Mouse (Mus musculus) hematopoietic stem cell, adult 5-6 weeks (primary cell): ENCODE results near the gene Dctn3. TPM values are rescaled to one million over a fixed set of nuclear protein-coding genes. Genes with fewer than 3 reads are reported as not detected.
"Not testable (repeated sequence)": the region's sequence is repeated elsewhere in the genome, so short reads cannot be mapped to it uniquely, and the experiment has no call there.

Experiments used
- ATAC-seq, 2 experiments: fragments of 125-278 bp in 1 of 2; replicated peaks in 1 of 2; 2 replicates each; pipeline ENCODE4 v1.8.0; 2016 to 2017; ENCODE audit warnings: inconsistent platforms in 2 of 2, mild to moderate bottlenecking in 2 of 2, moderate number of reproducible peaks in 2 of 2, low read depth in 1 of 2, moderate TSS enrichment in 1 of 2; ENCODE audit not compliant: low FRiP score in 2 of 2, poor library complexity in 2 of 2, severe bottlenecking in 2 of 2, insufficient read depth in 1 of 2, low TSS enrichment in 1 of 2
- total RNA-seq: library from RNA; stranded (forward); fragments of 172-1452, 232-1000 nt; gene quantifications from 2 replicates; pipeline ENCODE4 v1.2.3, GENCODE M21; 2017

Dctn3 gene
- total RNA-seq, 1 experiment from 2014 or later = 32.8 TPM

DNA sequence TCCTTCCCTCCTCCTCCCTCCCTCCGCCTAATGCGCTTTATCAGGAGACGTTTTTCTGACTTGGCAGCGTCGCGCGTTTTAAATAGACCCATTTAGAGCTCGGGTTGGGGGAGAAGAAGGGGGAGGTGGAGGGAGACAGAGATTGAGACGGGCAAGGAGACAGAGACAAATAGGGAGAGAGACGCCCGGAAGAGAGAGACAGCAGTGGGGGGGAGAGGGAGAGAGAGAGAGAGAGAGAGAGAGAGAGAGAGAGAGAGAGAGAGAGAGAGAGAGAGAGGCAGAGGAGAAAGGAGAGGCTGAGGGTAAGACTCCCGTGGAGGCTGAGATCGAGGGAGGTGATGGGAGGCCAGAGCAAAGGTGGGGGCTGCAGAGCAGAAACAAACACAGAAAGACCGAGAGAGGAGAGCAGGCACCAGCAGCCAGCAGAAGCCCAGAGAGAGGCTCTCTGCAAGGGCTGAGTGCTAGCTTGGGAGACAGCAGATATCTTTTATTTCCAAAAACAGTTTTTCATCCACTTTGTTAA, 38.0 kb downstream of the Dctn3 start:
- ATAC-seq = not testable (repeated sequence)

DNA sequence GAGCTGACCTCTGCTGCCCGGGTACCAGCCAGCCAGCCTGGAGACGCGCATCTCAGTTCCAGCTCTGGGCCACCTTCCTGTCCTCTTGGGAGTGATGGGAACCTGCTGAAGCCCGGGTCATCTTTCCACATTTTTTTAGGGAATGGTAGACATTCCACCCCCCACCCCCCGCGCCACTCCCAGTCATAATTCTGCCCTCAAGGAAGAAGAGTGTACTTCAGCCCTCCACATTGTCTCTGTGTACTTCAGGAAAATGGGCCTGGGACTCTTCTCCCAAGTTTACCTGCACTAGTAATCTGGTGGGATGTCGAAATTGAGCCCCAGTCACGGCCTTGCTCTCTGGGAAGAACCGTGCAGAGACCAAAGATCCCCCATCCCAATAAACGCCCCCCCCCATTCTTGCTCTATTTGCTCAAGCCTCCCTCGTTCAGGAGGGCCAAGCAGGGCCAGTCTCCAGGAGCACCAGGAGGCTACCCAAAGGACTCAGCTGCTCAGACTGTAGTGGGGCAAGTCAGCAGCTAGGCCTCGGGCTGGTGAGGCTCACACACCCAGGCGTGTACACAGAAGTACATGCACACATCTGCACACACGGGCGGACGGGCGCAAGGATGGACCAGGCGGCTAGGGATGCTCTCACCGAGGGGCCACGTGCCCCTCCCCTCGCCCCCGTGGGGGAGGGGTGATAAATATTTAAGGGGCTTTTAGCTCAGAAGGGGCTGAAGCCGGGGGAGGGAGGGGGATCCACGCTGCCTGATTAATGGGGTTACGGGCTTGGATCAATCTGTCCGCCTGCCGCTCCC, 38.6 kb downstream of the Dctn3 start:
- not testable (repeated sequence) for ATAC-seq

DNA sequence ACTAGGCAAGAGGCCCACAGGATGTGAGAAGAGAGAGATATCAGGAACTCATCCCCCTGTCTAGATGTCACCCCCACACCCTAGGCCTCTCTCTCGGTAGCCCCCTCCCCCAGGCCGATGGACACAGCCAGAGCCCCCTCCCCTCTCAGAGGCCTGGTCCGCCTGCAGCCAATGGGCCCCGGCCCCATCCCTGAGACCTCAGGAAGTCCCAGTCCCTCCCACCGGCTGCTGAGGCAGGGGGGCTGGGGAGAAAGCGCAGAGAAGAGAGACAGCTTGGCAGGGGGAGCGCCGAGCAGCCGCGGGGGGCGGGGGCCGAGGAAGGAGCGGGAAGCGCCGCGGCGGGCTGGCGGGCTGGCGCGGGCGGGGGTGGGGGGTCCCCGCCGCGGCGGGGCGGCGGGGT, 39.7 kb downstream of the Dctn3 start:
- ATAC-seq = not testable (repeated sequence)

DNA sequence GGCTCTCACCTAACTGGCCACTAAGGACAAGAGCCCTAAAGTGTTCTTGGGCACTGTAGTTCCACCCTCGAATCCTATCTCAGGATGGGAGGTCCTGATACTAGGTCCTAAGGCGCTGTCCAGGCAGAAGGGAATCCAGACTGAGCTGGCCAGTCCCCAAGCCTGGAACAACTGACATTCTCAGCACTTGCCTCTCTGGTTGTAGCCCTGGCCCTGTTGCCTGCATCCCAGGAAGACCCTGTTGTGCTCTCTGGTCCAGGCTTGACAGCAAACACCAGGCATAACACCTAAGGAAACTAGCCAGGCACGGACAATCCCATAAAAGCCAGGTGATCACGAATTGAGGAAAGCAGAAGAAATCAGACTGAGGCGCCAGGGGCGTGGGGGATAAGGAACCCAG, 40.2 kb downstream of the Dctn3 start:
- ATAC-seq = no peak

DNA sequence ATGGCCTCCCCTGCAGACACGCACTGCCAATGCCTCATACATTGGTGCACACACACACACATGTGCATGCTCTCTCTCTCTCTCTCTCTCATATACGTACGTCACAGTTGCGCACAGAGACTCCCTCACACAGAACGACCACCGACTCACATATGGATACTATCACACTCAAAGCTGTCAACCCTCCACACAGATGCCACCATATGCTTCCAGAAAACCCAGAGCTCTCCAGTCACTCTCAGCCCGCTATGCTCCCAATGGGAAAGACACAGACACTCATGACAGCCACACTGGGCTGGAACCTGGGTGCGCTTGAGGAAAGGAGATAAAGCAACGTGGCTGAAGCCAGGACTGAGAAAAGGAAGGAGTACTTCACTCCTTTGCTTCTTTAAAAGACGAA, 41.0 kb downstream of the Dctn3 start:
- no peak for ATAC-seq

DNA sequence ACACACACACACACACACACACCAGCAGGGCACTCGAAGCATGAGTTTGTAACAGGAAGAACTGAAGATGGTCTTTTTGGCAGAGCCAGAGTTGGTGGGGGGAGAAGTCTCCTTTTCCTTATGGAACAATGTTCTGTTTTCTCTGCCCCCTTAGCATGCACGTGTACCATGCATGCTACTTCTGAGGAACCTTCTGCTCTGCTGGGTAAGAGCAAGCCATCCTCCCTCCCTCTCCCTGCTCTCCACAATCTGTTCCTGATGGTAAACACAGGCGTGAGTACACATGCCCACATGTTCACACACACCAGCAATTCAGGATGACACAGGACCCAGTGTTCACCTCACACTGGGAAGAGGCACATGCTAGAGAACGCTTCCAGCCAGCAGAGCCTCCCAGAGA, 41.8 kb downstream of the Dctn3 start:
- ATAC-seq = no peak

DNA sequence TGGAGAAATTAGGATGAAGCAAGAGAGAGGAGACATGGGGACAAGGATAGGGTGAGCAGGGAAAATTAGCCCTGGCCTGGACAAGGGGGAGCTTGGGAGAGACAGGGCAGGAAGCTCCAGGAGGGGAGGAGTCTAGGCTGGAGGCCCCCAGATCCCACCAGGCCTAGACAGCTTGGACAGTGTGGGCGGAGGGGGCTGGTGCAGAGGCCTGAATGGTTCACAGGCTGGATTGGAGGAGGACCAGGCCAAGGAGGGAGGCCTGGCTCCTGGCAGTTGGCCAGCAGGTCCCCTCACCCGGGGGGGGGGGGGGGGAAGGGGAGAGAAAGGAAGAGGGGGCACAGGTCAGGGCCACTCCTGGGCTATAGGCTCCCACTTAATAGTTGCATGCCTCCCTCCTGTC, 43.7 kb downstream of the Dctn3 start:
- no peak for ATAC-seq

DNA sequence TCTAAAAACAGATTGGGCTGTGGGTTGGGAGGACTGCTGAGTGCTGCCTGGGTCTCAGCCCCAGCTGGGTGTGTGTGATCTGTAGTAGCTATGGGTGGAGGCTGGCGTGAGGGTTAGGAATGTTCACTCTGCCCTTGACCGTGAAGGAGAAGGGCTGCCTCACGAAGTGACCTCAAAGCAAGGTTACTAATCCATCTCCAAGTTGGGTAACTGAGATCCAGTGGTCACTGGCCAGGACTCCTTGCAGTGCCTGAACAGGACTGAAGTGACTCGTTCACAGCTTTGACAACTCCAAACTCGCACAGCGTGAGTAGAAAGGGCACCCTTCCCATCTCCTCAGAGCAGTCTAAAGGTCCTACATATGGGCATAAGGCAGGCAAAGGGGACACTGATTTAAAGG, 44.1 kb downstream of the Dctn3 start:
- no peak for ATAC-seq

DNA sequence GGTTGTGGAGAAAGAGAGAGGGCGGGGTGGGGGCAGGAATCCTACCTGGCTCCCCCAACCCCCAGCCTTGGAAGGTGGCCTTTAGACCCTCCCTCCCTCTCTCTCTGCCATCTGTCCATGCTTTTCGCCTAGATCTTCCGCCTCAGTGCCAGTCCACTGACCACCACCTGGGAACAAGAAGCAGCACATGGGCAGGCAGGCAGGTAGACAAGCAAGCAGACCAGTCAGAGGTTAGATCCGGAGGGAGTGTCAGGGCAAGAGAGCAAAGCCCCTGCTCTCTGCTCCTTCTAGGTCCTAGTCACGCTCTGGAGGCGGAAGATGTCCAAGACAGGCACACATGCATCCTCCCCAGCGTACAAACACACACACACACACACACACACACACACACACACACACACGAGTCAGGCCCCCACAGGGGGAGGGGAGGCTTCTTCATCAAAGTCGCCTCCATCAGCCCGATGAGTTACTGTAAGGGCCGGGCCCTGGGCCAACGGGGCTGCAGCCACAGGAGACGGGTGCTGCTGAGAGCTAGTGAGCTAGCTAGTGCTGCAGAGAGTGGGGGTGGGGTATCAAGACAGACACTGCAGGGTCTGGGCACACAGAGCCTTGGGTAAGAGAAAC, 45.9 kb downstream of the Dctn3 start:
- ATAC-seq = no peak

DNA sequence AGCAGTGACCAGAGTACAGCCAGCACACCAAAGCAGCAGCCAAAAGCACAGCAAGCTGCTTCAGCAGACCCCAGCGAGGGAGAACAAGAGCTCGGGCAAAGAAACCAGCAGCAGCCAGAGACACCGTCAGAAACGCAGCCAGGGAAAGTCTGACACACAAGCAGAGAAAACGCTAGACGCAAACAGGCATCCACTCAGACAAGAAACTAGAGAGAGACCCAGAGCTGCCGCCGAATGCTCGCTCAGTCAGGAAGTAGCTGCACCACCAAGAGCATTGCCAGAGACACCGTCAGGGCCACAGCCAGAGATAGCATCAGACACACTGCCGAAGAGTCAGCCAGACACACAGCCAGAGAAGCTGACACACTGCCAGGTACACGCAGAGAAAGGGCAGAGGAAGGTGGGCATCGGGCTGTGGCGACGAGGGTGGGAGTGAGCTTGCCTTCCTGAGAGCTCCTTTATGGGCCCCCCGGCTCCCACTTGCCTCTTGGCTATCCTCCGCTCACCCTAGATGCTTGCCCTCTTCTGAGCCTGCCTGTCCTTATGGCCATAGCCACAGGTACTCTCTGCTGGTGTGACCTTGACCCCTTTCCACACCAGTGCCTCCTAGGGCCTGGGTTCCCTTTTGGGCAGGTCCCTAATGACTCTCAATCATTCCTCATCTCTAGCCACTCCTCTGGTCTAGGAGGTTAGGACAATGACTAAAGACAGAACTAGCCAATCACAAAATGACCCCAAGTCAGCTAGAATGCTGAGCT, 46.5 kb downstream of the Dctn3 start:
- ATAC-seq = no peak

DNA sequence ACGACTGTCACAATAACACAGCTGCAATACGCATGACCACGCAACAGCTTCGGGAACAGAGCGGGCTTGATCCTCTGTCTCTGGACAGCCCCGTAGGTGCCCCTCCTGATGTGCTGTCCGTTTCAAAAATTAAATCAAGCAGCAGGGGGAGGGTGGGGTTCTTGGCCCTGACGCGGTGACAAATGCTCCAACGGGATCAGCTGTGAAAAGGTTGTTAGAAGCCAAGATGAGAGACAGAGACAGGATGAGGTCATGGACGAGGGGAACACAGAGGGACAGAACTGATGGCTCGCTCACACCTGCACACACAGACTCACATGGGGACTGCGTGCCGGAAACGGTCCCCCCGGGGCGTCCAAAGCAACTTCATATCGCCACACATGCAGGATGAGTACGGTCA, 49.8 kb downstream of the Dctn3 start:
- no peak for ATAC-seq

DNA sequence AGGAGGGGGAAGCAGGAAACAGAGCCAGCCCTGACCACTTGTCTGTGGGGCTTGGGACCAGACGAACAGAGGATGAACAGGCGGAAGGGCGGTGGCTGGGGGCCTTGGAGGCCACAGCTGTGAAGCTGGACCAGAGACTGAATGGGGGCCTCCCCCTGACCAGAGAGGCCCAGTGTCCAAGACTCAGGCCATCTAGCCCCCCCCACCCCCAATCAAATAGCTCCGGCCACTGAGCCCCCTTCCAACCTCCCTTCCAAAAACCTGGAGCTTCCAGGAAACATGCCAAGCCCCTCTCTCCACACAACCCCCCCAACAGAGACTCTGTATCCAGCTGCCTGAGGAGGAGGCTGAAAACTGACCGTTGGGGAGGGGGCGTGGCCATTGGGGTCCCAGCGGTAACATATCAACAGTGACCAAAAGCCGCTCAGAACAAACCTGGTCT, 50.4 kb downstream of the Dctn3 start:
- ATAC-seq = no peak

DNA sequence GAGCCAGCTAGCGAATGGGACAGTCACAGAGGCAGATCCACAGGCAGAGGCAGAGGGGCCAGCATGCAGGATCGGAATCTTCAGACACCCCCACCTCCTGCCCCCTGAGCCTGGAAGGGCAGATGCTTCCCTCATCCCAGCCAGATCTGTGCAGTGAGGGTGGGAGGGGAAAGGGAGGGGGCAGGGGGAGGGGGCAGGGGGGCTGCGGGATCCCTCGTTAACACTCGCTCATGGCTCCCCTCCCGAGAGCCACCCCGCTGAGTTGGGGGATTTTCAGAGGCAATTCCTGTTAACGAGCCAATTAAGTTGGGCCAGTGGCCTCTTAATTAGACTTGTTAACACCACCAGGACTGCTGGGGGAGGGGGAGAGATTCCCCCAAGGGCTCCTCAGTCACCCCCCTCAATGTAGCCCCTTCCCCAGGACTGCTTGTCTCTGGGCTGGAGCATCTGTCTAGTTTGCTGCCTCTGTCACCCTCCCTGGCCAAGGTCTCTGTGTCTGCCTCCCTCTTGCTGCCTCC, 50.9 kb downstream of the Dctn3 start:
- no peak for ATAC-seq

DNA sequence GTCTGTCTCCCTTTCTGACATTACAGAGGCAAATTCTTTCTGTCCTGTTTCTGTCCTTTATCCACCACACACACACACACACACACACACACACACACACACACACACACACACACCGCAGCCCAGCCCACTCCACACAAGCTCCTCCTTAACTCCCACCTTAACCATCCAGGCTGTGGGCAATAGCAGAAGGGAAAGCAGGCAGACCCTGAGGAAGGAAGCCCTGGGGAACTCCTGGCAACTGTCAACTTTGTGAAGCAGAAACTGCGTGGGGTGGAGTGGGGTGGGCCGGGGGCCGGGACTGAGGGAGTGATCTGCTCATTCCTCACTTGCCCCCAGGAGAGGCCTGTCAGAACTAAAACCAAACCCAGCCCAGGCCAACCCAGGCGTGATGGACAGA, 51.5 kb downstream of the Dctn3 start:
- no peak for ATAC-seq

DNA sequence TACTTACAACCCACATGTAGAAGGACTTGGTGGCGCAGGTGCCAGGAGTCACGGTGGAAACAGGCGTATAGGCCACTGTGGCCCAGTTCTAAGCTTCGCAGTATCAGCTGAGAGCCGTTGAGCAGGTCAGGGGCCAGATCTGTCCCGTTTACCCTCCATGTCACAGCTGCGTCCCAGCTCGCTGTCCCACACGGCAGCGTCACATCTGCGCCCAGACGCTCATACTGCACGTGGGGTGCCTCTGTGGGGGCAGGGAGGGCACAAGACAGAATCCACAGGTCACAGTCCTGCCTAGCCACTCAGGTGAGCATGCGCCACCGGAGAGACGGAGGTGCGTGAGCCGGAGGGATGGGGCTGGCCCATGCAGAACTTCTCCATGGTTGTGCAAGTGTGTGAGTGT, 52.1 kb downstream of the Dctn3 start:
- ATAC-seq = no peak

DNA sequence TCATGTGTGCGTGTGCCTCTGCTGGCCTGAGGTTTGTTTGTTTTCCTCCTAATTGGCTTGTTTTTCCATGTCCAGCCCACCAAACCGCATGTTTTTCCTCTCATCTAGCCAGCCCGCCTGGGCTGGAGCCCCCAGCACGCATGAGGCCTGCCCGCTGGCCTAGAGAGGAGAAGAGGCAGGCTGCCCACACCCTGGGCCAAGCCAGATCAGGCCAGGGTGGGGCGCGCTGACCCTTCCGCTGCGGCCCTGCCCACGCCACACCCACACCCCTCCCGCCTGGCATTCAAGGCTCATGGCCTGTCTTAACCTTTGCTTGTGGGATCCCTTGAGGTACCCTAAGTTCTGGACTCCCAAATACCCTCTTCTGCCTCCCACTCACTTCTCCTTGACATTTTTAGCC, 56.3 kb downstream of the Dctn3 start:
- no peak for ATAC-seq

DNA sequence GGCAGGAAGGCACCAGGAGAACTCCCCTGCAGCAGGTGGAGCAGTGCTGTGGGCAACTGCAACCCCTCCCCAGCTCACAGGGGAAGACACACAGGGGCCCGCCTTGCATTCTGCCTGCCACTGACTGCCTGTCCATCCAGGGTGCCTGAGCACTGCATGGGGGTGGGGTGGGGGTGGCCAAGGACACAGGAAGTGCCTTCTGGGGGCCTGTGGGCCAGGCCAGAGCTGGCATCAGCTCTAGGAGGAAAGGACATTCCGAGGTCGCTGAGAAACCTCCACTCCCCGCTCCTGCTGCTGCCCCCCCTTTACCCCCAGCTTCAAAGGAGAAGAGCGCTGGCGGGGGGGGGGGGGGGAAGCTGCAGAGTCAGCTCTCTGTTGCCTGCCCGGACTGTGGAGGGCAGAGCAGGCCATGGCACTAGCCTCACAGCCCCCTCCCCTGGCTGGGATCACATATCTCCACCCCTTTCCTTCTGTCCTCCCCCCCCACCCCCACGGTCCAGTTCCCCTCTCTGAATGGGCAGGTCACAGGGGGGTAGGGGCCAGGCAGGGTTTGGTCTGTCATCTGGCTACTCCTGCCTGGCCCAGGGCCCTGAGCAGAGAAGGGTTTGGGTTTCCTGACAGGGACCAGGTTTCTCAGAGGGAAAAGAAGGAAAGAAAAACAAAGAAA, 57.8 kb downstream of the Dctn3 start:
- ATAC-seq = no peak
